Comparison of ENCODE assay signal across 1 mouse cellular context in genomic region chr11:5802457-5803217, GRCm38 (mm10).
A peak's percentile ranks its signal among the peaks of the same experiment; 100 is the strongest.
TF ChIP-seq lines count a peak whose summit lies in the region.

No protein-coding gene starts in this region.

TF ChIP-seq in CH12.LX, 34 proteins besides CTCF, POLR2A, EP300 and RAD21:
- TF ChIP-seq NELFE (IDR thresholded peaks at IDR 0.05; ENCODE audit: low read depth, low read length) (no peak), IRF4 (IDR thresholded peaks at IDR 0.05; ENCODE audit: low read depth, low read length) (no peak), BHLHE40 (IDR thresholded peaks at IDR 0.05; ENCODE audit: low read depth, low read length) (no peak), JUND (conservative IDR thresholded peaks at IDR 0.05; ENCODE audit: low read depth, low read length) (no peak), CHD2 (IDR thresholded peaks at IDR 0.05; ENCODE audit: low read length) (no peak), JUN (IDR thresholded peaks at IDR 0.05; ENCODE audit: insufficient read depth, low read depth, low read length) (no peak), SMC3 (IDR thresholded peaks at IDR 0.05; ENCODE audit: low read depth, low read length) (no peak), ZMIZ1 (IDR thresholded peaks at IDR 0.05; ENCODE audit: low read depth, low read length) (no peak; the same call in 1 of the 2 replicates), ZKSCAN1 (IDR thresholded peaks at IDR 0.05; ENCODE audit: borderline replicate concordance, low read depth, low read length) (no peak), RCOR1 (conservative IDR thresholded peaks at IDR 0.05; ENCODE audit: low read depth, low read length) (no peak), NRF1 (IDR thresholded peaks at IDR 0.05; ENCODE audit: low read depth, low read length) (no peak), ETS1 (conservative IDR thresholded peaks at IDR 0.05; ENCODE audit: low read depth, low read length) (no peak), TCF12 (IDR thresholded peaks at IDR 0.05; ENCODE audit: low read depth, low read length) (peak; percentile 29; the same call in 1 of the 2 replicates), USF1 (IDR thresholded peaks at IDR 0.05; ENCODE audit: low read depth, low read length) (no peak), SIN3A (IDR thresholded peaks at IDR 0.05; ENCODE audit: low read length) (no peak), POLR2AphosphoS2 (IDR thresholded peaks at IDR 0.05; ENCODE audit: low read depth, low read length) (peak; percentile 67), ZNF384 (IDR thresholded peaks at IDR 0.05; ENCODE audit: low read depth, low read length) (no peak)
